Mouse (Mus musculus) stomach, embryonic 16.5 days (tissue): ENCODE measurements around the gene Trim21. TPM values are rescaled to one million over a fixed set of nuclear protein-coding genes. Genes with fewer than 3 reads are reported as not detected.

Source experiments
- ATAC-seq: fragments of 200-750 bp; cut with Nextera tagmentation; 2 replicates; pipeline ENCODE4 v1.8.0; 2017; ENCODE audit warnings: moderate number of reproducible peaks, moderate TSS enrichment; ENCODE audit not compliant: insufficient read depth, low FRiP score
- H3K27ac ChIP-seq: fragments of 300-500 bp; sonication (generic); 2 replicates; pipeline ENCODE4 v1.5.1; 2014; ENCODE audit warnings: low read length
- H3K27me3 ChIP-seq: fragments of 300-500 bp; sonication (generic); 2 replicates; pipeline ENCODE4 v1.6.1; 2014; ENCODE audit warnings: low read length, control low read depth, mixed read lengths; ENCODE audit not compliant: control insufficient read depth, insufficient read depth
- H3K36me3 ChIP-seq: fragments of 300-500 bp; sonication (generic); 2 replicates; pipeline ENCODE4 v1.6.1; 2014; ENCODE audit warnings: low read length; ENCODE audit not compliant: control insufficient read depth, insufficient read depth
- H3K4me1 ChIP-seq: fragments of 300-500 bp; sonication (generic); 2 replicates; pipeline ENCODE4 v1.6.1; 2014; ENCODE audit warnings: low read length, control low read depth, mixed read lengths; ENCODE audit not compliant: control insufficient read depth, insufficient read depth
- H3K4me2 ChIP-seq: fragments of 300-500 bp; sonication (generic); 2 replicates; pipeline ENCODE4 v1.6.1; 2014; ENCODE audit warnings: low read depth, low read length, mixed read lengths
- H3K4me3 ChIP-seq: fragments of 300-500 bp; sonication (generic); replicated peaks from 2 replicates; pipeline ENCODE4 v1.5.1; 2014; ENCODE audit warnings: mild to moderate bottlenecking, low read length
- H3K9ac ChIP-seq: fragments of 300-500 bp; sonication (generic); 2 replicates; pipeline ENCODE4 v1.6.1; 2014; ENCODE audit warnings: low read length
- H3K9me3 ChIP-seq: fragments of 300-500 bp; sonication (generic); replicated peaks from 2 replicates; pipeline ENCODE4 v1.6.1; 2016; ENCODE audit warnings: low read length, control low read depth; ENCODE audit not compliant: control insufficient read depth
- WGBS: fragments of 180-500 bp; shearing (Covaris S2); extraction: QIAGEN DNeasy Blood & Tissue Kit; methylation state at CpG from one replicate; pipeline ENCODE4 v1.1.7; 2014; 5-methylcytosine and 5-hydroxymethylcytosine counted together
- polyA plus RNA-seq: library from polyadenylated mRNA; unstranded; fragments of >200 nt; fragmentation: Nextera tagmentation; extraction: Ambion mirVana; gene quantifications from 2 replicates; pipeline ENCODE4 v1.2.1, GENCODE M21; 2015

The Trim21 gene
- polyA plus RNA-seq = 0.26 and 0.58 TPM in 2 replicates

- peak; percentile 98 for ATAC-seq
- H3K9me3 ChIP-seq = no peaks in the 10 kb centered on the region
- peaks cover 2% of the 10 kb centered on the region; the same call in 1 of the 2 replicates for H3K4me1 ChIP-seq
- no peaks in the 10 kb centered on the region for H3K27me3 ChIP-seq
- peak within 1 kb of the TSS; percentile 79 for H3K9ac ChIP-seq
- H3K36me3 ChIP-seq = no peaks in the 10 kb centered on the region
- peak within 1 kb of the TSS; percentile 50; the same call in 1 of the 2 replicates for H3K27ac ChIP-seq
- H3K4me2 ChIP-seq = peak within 1 kb of the TSS; percentile 89
- H3K4me3 ChIP-seq = peak within 1 kb of the TSS; percentile 58
- WGBS = 13% methylated on average over 10 of the region's 10 CpGs
Observed at GRCm38 (mm10) chr7:102564999-102565997, at the start of gene Trim21. Trim21 (minus strand) TSS chr7:102565486.

- no peak within 1 kb of the TSS for H3K4me3 ChIP-seq
- H3K9me3 ChIP-seq = no peaks in the 10 kb centered on the region
- H3K9ac ChIP-seq = no peak within 1 kb of the TSS
- WGBS = 57% methylated on average over 1 of the region's 1 CpGs
- H3K27ac ChIP-seq = no peak within 1 kb of the TSS
- H3K4me1 ChIP-seq = no peaks in the 10 kb centered on the region
- no peaks in the 10 kb centered on the region for H3K36me3 ChIP-seq
- H3K4me2 ChIP-seq = no peak within 1 kb of the TSS
- ATAC-seq = no peak
- H3K27me3 ChIP-seq = no peaks in the 10 kb centered on the region
Observed at GRCm38 (mm10) chr7:102597378-102598031, 32.2 kb upstream of the Trim21 start, which contains the start of gene Olfr552. Olfr552 (plus strand) TSS chr7:102597770.

- no peaks in the 10 kb centered on the region for H3K9me3 ChIP-seq
- no peak within 1 kb of the TSS for H3K27ac ChIP-seq
- WGBS = 88% methylated on average over 3 of the region's 3 CpGs
- no peaks in the 10 kb centered on the region for H3K4me1 ChIP-seq
- H3K27me3 ChIP-seq = no peaks in the 10 kb centered on the region
- H3K36me3 ChIP-seq = no peaks in the 10 kb centered on the region
- no peak for ATAC-seq
- H3K4me2 ChIP-seq = no peak within 1 kb of the TSS
- no peak within 1 kb of the TSS for H3K9ac ChIP-seq
- no peak within 1 kb of the TSS for H3K4me3 ChIP-seq
Observed at GRCm38 (mm10) chr7:102591786-102592185, 26.5 kb upstream of the Trim21 start, which contains the start of gene Olfr551. Olfr551 (minus strand) TSS chr7:102591886.

DNA sequence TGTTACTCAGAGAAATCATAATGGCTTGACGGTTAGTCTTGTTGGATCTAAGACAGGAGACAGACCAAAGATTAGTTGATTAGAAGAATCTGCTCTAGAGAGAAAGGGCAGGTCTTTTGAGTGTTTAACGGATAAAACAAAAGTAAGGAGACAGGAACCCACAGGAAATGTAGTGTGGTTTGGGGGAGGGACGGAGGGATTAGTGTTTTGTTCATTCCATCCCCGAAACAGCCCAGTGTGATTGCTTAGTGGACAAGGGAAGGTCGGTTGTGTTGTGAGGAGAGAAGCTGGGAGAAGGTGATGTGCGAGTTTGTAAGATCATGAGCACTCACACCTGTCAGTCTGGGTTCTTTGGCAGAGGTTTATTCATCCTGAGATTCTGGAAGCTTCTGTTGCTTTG is 10.7 kb upstream of the Trim21 start:
- Histone ChIP-seq H3K4me1 (no peaks in the 10 kb centered on the region), H3K4me3 (no peak overlapping the region), H3K9ac (no peak overlapping the region), H3K9me3 (no peaks in the 10 kb centered on the region), H3K27ac (no peak overlapping the region), H3K36me3 (no peaks in the 10 kb centered on the region), H3K4me2 (no peak overlapping the region), H3K27me3 (no peaks in the 10 kb centered on the region)
- no peak for ATAC-seq
- 58% methylated on average over 6 of the region's 6 CpGs for WGBS

DNA sequence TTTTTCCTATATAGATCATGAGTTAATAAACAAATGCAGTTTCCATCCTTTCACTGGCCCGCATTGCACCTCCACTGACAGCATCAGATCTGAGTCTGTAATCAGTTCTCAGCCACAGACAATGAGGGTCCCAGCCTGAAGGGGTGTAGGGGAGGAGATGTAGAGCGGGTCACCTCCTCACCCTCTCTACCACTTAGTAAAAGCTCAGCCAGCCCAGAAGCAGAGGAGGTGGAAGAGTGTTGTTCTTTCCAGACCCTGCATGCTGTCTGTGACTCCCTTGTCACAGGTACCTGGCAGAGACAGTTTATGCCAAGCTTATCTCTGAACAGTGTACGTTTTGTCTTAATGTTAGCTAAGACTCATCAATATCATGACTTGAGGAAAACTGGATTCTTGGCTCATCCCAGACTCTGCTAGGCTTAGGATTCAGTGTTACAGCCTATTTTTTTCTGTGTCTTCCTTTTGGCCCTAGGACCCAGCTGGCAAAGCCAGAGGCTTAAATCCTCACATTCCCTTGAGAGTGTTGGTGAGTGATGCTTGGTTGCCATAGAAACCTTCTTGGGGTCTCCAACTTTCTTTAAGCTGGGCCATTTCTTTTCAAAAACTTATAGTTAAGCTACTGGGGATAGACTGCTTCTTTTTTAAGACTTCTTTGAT is 8.0 kb upstream of the Trim21 start:
- H3K4me3 ChIP-seq = no peak overlapping the region
- no peaks in the 10 kb centered on the region for H3K36me3 ChIP-seq
- H3K9ac ChIP-seq = no peak overlapping the region
- WGBS = 76% methylated on average over 3 of the region's 3 CpGs
- no peaks in the 10 kb centered on the region for H3K27me3 ChIP-seq
- no peak overlapping the region for H3K4me2 ChIP-seq
- no peaks in the 10 kb centered on the region for H3K9me3 ChIP-seq
- no peaks in the 10 kb centered on the region for H3K4me1 ChIP-seq
- no peak overlapping the region for H3K27ac ChIP-seq
- ATAC-seq = no peak

GRCm38 (mm10) chr7:102571142-102571541 is 5.9 kb upstream of the Trim21 start, which contains the start of gene Olfr550:
Olfr550 (plus strand) TSS chr7:102571442.
- no peak within 1 kb of the TSS for H3K4me3 ChIP-seq
- ATAC-seq = no peak
- H3K9me3 ChIP-seq = no peaks in the 10 kb centered on the region
- H3K9ac ChIP-seq = no peak within 1 kb of the TSS
- no peaks in the 10 kb centered on the region for H3K4me1 ChIP-seq
- H3K27me3 ChIP-seq = no peaks in the 10 kb centered on the region
- H3K4me2 ChIP-seq = no peak within 1 kb of the TSS
- H3K27ac ChIP-seq = no peak within 1 kb of the TSS
- WGBS = 87% methylated on average over 8 of the region's 8 CpGs
- H3K36me3 ChIP-seq = no peaks in the 10 kb centered on the region

GRCm38 (mm10) chr7:102566219-102566618 is 933 bp upstream of the Trim21 start:
- H3K4me1 ChIP-seq = peaks cover 2% of the 10 kb centered on the region; the same call in 1 of the 2 replicates
- 87% methylated on average over 4 of the region's 4 CpGs for WGBS
- H3K4me2 ChIP-seq = no peak overlapping the region
- no peak overlapping the region for H3K4me3 ChIP-seq
- H3K9ac ChIP-seq = no peak overlapping the region
- no peaks in the 10 kb centered on the region for H3K27me3 ChIP-seq
- no peaks in the 10 kb centered on the region for H3K36me3 ChIP-seq
- H3K27ac ChIP-seq = no peak overlapping the region
- ATAC-seq = no peak
- no peaks in the 10 kb centered on the region for H3K9me3 ChIP-seq

DNA sequence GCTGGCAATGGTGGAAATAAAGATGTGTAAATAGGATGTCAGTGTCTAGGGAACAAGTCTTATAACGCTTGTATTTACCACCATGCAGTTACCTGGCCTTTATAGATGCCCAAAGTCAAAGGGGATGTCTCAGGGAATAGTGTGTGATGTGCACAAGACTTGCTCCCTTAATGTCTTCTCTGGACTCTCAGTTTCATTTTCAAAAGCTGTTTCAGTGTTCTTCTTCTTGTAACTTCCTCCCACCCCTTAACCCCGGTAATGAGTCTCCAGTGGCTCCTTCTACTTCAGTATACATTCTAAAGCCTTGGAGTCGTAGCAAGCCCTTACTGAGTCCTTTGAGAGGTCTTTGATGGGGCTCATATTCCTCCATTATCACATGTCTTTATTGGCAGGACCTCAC is 12.0 kb downstream of the Trim21 start:
- H3K4me1 ChIP-seq = no peaks in the 10 kb centered on the region
- no peak for ATAC-seq
- no peak overlapping the region for H3K4me3 ChIP-seq
- no peaks in the 10 kb centered on the region for H3K27me3 ChIP-seq
- H3K27ac ChIP-seq = no peak overlapping the region
- no peaks in the 10 kb centered on the region for H3K9me3 ChIP-seq
- no peak overlapping the region for H3K4me2 ChIP-seq
- H3K9ac ChIP-seq = no peak overlapping the region
- WGBS = 71% methylated on average over 3 of the region's 3 CpGs
- H3K36me3 ChIP-seq = no peaks in the 10 kb centered on the region
